Mouse (Mus musculus) neutrophil, adult 83 days (primary cell): Measurements from ENCODE around the gene Sv2b. TPM values are rescaled to one million over a fixed set of nuclear protein-coding genes. Genes with fewer than 3 reads are reported as not detected.

Experiments
- total RNA-seq, 2 experiments: library from RNA; stranded (reverse); gene quantifications; one replicate each; pipeline ENCODE4 v1.2.4; 2023

Gene Sv2b
- not detected for total RNA-seq

DNA sequence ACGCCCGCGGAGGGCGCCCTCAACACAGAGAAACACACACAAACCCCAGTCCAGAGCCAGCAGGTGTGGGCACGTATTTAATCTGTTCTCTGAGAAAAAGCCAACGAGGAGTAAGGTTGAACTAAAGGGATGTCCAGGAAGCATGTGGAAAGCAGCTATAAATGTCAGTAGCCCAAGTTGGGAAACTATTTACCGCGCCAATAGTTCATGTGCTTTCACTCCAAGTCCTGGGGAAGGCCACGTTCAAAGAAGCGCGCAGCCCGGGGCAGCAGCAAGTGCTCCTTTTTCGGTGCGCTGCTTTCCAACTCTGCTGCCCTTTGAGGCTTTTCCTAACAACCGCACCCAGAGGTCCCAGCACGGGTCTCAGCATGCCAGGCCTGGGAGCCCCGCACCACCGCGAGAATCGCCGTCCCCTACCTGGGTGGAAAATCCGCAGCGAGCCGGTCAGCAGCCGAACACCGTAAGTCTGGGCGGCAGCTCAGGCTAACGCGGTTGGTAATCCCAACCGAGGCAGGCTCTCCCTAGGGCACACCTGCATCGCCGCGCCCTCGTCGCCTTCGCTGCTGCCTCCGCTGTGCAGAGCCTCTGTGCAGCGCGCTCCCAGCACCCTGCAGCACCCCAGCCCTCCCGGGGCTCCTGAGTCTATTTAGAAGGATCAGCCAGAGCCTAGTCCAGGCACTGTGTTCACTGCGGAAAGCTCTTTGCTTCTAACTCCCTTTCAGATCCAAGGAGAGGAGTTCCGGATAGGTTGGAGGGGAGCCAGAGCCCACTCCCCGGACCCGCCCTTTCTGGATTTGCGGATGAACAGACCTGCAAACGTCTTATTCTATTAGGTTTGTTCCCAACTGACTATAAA is at the start of gene Sv2b:
Gene Sv2b, minus strand, starts transcription at position 806 of the 856 bp plus-strand sequence.

Other genes with a start within 250 kb of the Sv2b start
- gene Akap13, start 146.3 kb upstream of the Sv2b start, total RNA-seq, result 100 to 1,000 TPM; 226 to 264 TPM